Mouse (Mus musculus): ENCODE data around the gene Mark4. TPM values are rescaled to one million over a fixed set of nuclear protein-coding genes. Genes with fewer than 3 reads are reported as not detected.

The Mark4 gene
- polyA plus RNA-seq, 1 experiment from 2014 or later: 12.1 TPM

GRCm38 (mm10) chr7:19496214-19496555 is 37.6 kb upstream of the Mark4 start:
- no peak overlapping the region for H3K4me3 ChIP-seq (ENCODE audit: low read length)
- H3K9ac ChIP-seq (ENCODE audit: low read depth, low read length): no peak overlapping the region
- H3K36me3 ChIP-seq (ENCODE audit: control insufficient read depth, insufficient read depth, low read length): no peaks in the 10 kb centered on the region
- H3K27me3 ChIP-seq (ENCODE audit: control insufficient read depth, insufficient read depth, low read length): peaks cover 10% of the 10 kb centered on the region
- 57% methylated on average over 5 of the region's 5 CpGs for WGBS
- no peak for ATAC-seq (ENCODE audit: low FRiP score, low TSS enrichment)
- H3K27ac ChIP-seq (ENCODE audit: low read depth, low read length): no peak overlapping the region
- H3K4me1 ChIP-seq (ENCODE audit: control insufficient read depth, insufficient read depth, low read length): 0 out of 2 replicates have a peak, but pooled peaks cover 10% of the 10 kb centered on the region
- H3K4me2 ChIP-seq (replicated peaks; ENCODE audit: low read depth, low read length): no peak overlapping the region
- H3K9me3 ChIP-seq (ENCODE audit: control insufficient read depth, low read length): no peaks in the 10 kb centered on the region

- no peak overlapping the region for H3K4me2 ChIP-seq (replicated peaks; ENCODE audit: low read depth, low read length)
- no peak overlapping the region for H3K9ac ChIP-seq (ENCODE audit: low read depth, low read length)
- H3K27ac ChIP-seq (ENCODE audit: low read depth, low read length): no peak overlapping the region
- H3K4me3 ChIP-seq (ENCODE audit: low read length): no peak overlapping the region
- H3K36me3 ChIP-seq (ENCODE audit: control insufficient read depth, insufficient read depth, low read length): no peaks in the 10 kb centered on the region
- no peak; the same call in 1 of the 2 replicates for ATAC-seq (ENCODE audit: low FRiP score, low TSS enrichment)
- 44% methylated on average over 20 of the region's 20 CpGs for WGBS
- 0 out of 2 replicates have a peak, but pooled peaks cover 10% of the 10 kb centered on the region for H3K4me1 ChIP-seq (ENCODE audit: control insufficient read depth, insufficient read depth, low read length)
- H3K9me3 ChIP-seq (ENCODE audit: control insufficient read depth, low read length): no peaks in the 10 kb centered on the region
- peaks cover 15% of the 10 kb centered on the region for H3K27me3 ChIP-seq (ENCODE audit: control insufficient read depth, insufficient read depth, low read length)
Measured at GRCm38 (mm10) chr7:19495521-19496213, 37.0 kb upstream of the Mark4 start.

- Histone ChIP-seq H3K27ac (ENCODE audit: low read depth, low read length) (no peak overlapping the region), H3K36me3 (ENCODE audit: control insufficient read depth, insufficient read depth, low read length) (no peaks in the 10 kb centered on the region), H3K9ac (ENCODE audit: low read depth, low read length) (no peak overlapping the region; the same call in 1 of the 2 replicates), H3K27me3 (ENCODE audit: control insufficient read depth, insufficient read depth, low read length) (peaks cover 21% of the 10 kb centered on the region), H3K4me2 (replicated peaks; ENCODE audit: low read depth, low read length) (no peak overlapping the region), H3K9me3 (ENCODE audit: control insufficient read depth, low read length) (no peaks in the 10 kb centered on the region), H3K4me1 (ENCODE audit: control insufficient read depth, insufficient read depth, low read length) (0 out of 2 replicates have a peak, but pooled peaks cover 10% of the 10 kb centered on the region), H3K4me3 (ENCODE audit: low read length) (no peak overlapping the region)
- 88% methylated on average over 25 of the region's 25 CpGs for WGBS
- no peak for ATAC-seq (ENCODE audit: low FRiP score, low TSS enrichment)
Measured at GRCm38 (mm10) chr7:19494751-19495474, 36.3 kb upstream of the Mark4 start.

GRCm38 (mm10) chr7:19491731-19492130 is 33.1 kb upstream of the Mark4 start:
- Histone ChIP-seq H3K4me1 (ENCODE audit: control insufficient read depth, insufficient read depth, low read length) (0 out of 2 replicates have a peak, but pooled peaks cover 10% of the 10 kb centered on the region), H3K4me2 (replicated peaks; ENCODE audit: low read depth, low read length) (peak overlapping the region; percentile 37), H3K27ac (ENCODE audit: low read depth, low read length) (peak overlapping the region; percentile 19; the same call in 1 of the 2 replicates), H3K27me3 (ENCODE audit: control insufficient read depth, insufficient read depth, low read length) (peaks cover 37% of the 10 kb centered on the region), H3K9me3 (ENCODE audit: control insufficient read depth, low read length) (no peaks in the 10 kb centered on the region), H3K4me3 (ENCODE audit: low read length) (peak overlapping the region; percentile 16), H3K9ac (ENCODE audit: low read depth, low read length) (peak overlapping the region; percentile 25; the same call in 1 of the 2 replicates), H3K36me3 (ENCODE audit: control insufficient read depth, insufficient read depth, low read length) (no peaks in the 10 kb centered on the region)
- ATAC-seq (ENCODE audit: low FRiP score, low TSS enrichment): 0 out of 2 replicates have a peak, but pooled peaks have one; percentile 18
- WGBS: 6% methylated on average over 26 of the region's 26 CpGs

GRCm38 (mm10) chr7:19489525-19489924 is 30.9 kb upstream of the Mark4 start:
- Histone ChIP-seq H3K4me3 (ENCODE audit: low read length) (peak overlapping the region; percentile 28), H3K27ac (ENCODE audit: low read depth, low read length) (no peak overlapping the region), H3K9me3 (ENCODE audit: control insufficient read depth, low read length) (no peaks in the 10 kb centered on the region), H3K4me2 (replicated peaks; ENCODE audit: low read depth, low read length) (peak overlapping the region; percentile 39), H3K9ac (ENCODE audit: low read depth, low read length) (no peak overlapping the region), H3K36me3 (ENCODE audit: control insufficient read depth, insufficient read depth, low read length) (no peaks in the 10 kb centered on the region), H3K4me1 (ENCODE audit: control insufficient read depth, insufficient read depth, low read length) (0 out of 2 replicates have a peak, but pooled peaks cover 6% of the 10 kb centered on the region), H3K27me3 (ENCODE audit: control insufficient read depth, insufficient read depth, low read length) (peaks cover 38% of the 10 kb centered on the region)
- peak; percentile 25; the same call in 1 of the 2 replicates for ATAC-seq (ENCODE audit: low FRiP score, low TSS enrichment)
- 13% methylated on average over 31 of the region's 31 CpGs for WGBS

- Histone ChIP-seq H3K4me2 (replicated peaks; ENCODE audit: low read depth, low read length) (no peak overlapping the region), H3K9me3 (ENCODE audit: control insufficient read depth, low read length) (no peaks in the 10 kb centered on the region), H3K4me3 (ENCODE audit: low read length) (no peak overlapping the region), H3K4me1 (ENCODE audit: control insufficient read depth, insufficient read depth, low read length) (0 out of 2 replicates have a peak, but pooled peaks cover 2% of the 10 kb centered on the region), H3K9ac (ENCODE audit: low read depth, low read length) (no peak overlapping the region), H3K27me3 (ENCODE audit: control insufficient read depth, insufficient read depth, low read length) (peaks cover 32% of the 10 kb centered on the region), H3K27ac (ENCODE audit: low read depth, low read length) (no peak overlapping the region), H3K36me3 (ENCODE audit: control insufficient read depth, insufficient read depth, low read length) (no peaks in the 10 kb centered on the region)
- 92% methylated on average over 7 of the region's 7 CpGs for WGBS
- no peak for ATAC-seq (ENCODE audit: low FRiP score, low TSS enrichment)
Measured at GRCm38 (mm10) chr7:19486549-19486948, 27.9 kb upstream of the Mark4 start.

GRCm38 (mm10) chr7:19485488-19485887 is 26.9 kb upstream of the Mark4 start:
- Histone ChIP-seq H3K9ac (ENCODE audit: low read depth, low read length) (no peak overlapping the region), H3K4me1 (ENCODE audit: control insufficient read depth, insufficient read depth, low read length) (no peaks in the 10 kb centered on the region), H3K36me3 (ENCODE audit: control insufficient read depth, insufficient read depth, low read length) (no peaks in the 10 kb centered on the region), H3K27ac (ENCODE audit: low read depth, low read length) (no peak overlapping the region), H3K4me2 (replicated peaks; ENCODE audit: low read depth, low read length) (no peak overlapping the region), H3K4me3 (ENCODE audit: low read length) (no peak overlapping the region), H3K9me3 (ENCODE audit: control insufficient read depth, low read length) (no peaks in the 10 kb centered on the region), H3K27me3 (ENCODE audit: control insufficient read depth, insufficient read depth, low read length) (peaks cover 21% of the 10 kb centered on the region)
- no peak for ATAC-seq (ENCODE audit: low FRiP score, low TSS enrichment)
- 100% methylated on average over 1 of the region's 1 CpGs for WGBS

- no peaks in the 10 kb centered on the region for H3K9me3 ChIP-seq (ENCODE audit: control insufficient read depth, low read length)
- H3K4me1 ChIP-seq (ENCODE audit: control insufficient read depth, insufficient read depth, low read length): no peaks in the 10 kb centered on the region
- no peak overlapping the region for H3K4me3 ChIP-seq (ENCODE audit: low read length)
Measured at GRCm38 (mm10) chr7:19483281-19483680, 24.7 kb upstream of the Mark4 start.

More at GRCm38 (mm10) chr7:19483281-19483680, 24.7 kb upstream of the Mark4 start:
- WGBS: 84% methylated on average over 8 of the region's 8 CpGs
- Histone ChIP-seq H3K36me3 (ENCODE audit: control insufficient read depth, insufficient read depth, low read length) (no peaks in the 10 kb centered on the region), H3K9ac (ENCODE audit: low read depth, low read length) (no peak overlapping the region), H3K4me2 (replicated peaks; ENCODE audit: low read depth, low read length) (no peak overlapping the region), H3K27me3 (ENCODE audit: control insufficient read depth, insufficient read depth, low read length) (peaks cover 3% of the 10 kb centered on the region; the same call in 1 of the 2 replicates), H3K27ac (ENCODE audit: low read depth, low read length) (no peak overlapping the region)
- ATAC-seq (ENCODE audit: low FRiP score, low TSS enrichment): no peak
